Mouse (Mus musculus): ENCODE measurements around the gene Tex261.
"Not testable (repeated sequence)": the region's sequence is repeated elsewhere in the genome, so short reads cannot be mapped to it uniquely, and the experiment has no call there.

Gene Tex261

GRCm38 (mm10) chr6:83775638-83776293 lies at the start of gene Tex261:
Gene Tex261 (minus strand): TSS chr6:83775813.
- peak; percentile 94 for DNase-seq (ENCODE audit: low read depth, low spot score)

- DNase-seq (ENCODE audit: low read depth, low spot score), result no peak
Measured at GRCm38 (mm10) chr6:83821856-83822255, 46.2 kb upstream of the Tex261 start.

GRCm38 (mm10) chr6:83820727-83821515 lies 45.3 kb upstream of the Tex261 start:
- DNase-seq (ENCODE audit: low read depth, low spot score), result no peak

- DNase-seq (ENCODE audit: low read depth, low spot score), result no peak
Measured at GRCm38 (mm10) chr6:83818996-83819395, 43.4 kb upstream of the Tex261 start.

- no peak for DNase-seq (ENCODE audit: low read depth, low spot score)
Measured at GRCm38 (mm10) chr6:83815801-83816200, 40.2 kb upstream of the Tex261 start.

GRCm38 (mm10) chr6:83802846-83803245 lies 27.2 kb upstream of the Tex261 start:
- DNase-seq (ENCODE audit: low read depth, low spot score), result no peak

GRCm38 (mm10) chr6:83802033-83802432 lies 26.4 kb upstream of the Tex261 start:
- no peak for DNase-seq (ENCODE audit: low read depth, low spot score)

GRCm38 (mm10) chr6:83796686-83797085 lies 21.1 kb upstream of the Tex261 start:
- peak; percentile 57 for DNase-seq (ENCODE audit: low read depth, low spot score)

GRCm38 (mm10) chr6:83795492-83795900 lies 19.9 kb upstream of the Tex261 start:
- DNase-seq (ENCODE audit: low read depth, low spot score), result peak; percentile 84

- DNase-seq (ENCODE audit: low read depth, low spot score), result peak; percentile 99
Measured at GRCm38 (mm10) chr6:83794760-83795296, 19.2 kb upstream of the Tex261 start, which contains the start of gene Nagk. Gene Nagk (plus strand): TSS chr6:83794982.

- peak; percentile 53 for DNase-seq (ENCODE audit: low read depth, low spot score)
Measured at GRCm38 (mm10) chr6:83791251-83791890, 15.8 kb upstream of the Tex261 start.

GRCm38 (mm10) chr6:83790533-83790932 lies 14.9 kb upstream of the Tex261 start:
- DNase-seq (ENCODE audit: low read depth, low spot score), result not testable (repeated sequence)

GRCm38 (mm10) chr6:83788554-83788953 lies 12.9 kb upstream of the Tex261 start:
- no peak for DNase-seq (ENCODE audit: low read depth, low spot score)

GRCm38 (mm10) chr6:83786426-83786825 lies 10.8 kb upstream of the Tex261 start:
- DNase-seq (ENCODE audit: low read depth, low spot score), result no peak

GRCm38 (mm10) chr6:83779026-83779425 lies 3.4 kb upstream of the Tex261 start:
- peak; percentile 82 for DNase-seq (ENCODE audit: low read depth, low spot score)

GRCm38 (mm10) chr6:83778306-83778705 lies 2.7 kb upstream of the Tex261 start:
- DNase-seq (ENCODE audit: low read depth, low spot score), result no peak

- peak; percentile 51 for DNase-seq (ENCODE audit: low read depth, low spot score)
Measured at GRCm38 (mm10) chr6:83774781-83775563, 641 bp downstream of the Tex261 start.

GRCm38 (mm10) chr6:83774126-83774525 lies 1.5 kb downstream of the Tex261 start:
- DNase-seq (ENCODE audit: low read depth, low spot score), result peak; percentile 76

- DNase-seq (ENCODE audit: low read depth, low spot score), result no peak
Measured at GRCm38 (mm10) chr6:83768485-83768884, 7.1 kb downstream of the Tex261 start.

- DNase-seq (ENCODE audit: low read depth, low spot score), result no peak
Measured at GRCm38 (mm10) chr6:83766982-83767381, 8.6 kb downstream of the Tex261 start.

- no peak for DNase-seq (ENCODE audit: low read depth, low spot score)
Measured at GRCm38 (mm10) chr6:83762880-83763431, 12.7 kb downstream of the Tex261 start.
